Mouse (Mus musculus) lung, embryonic 14.5 days (tissue): ENCODE results near the gene Ptpn1. TPM values are rescaled to one million over a fixed set of nuclear protein-coding genes. Genes with fewer than 3 reads are reported as not detected.

ENCODE experiments used
- ATAC-seq: fragments of 200-750 bp; cut with Nextera tagmentation; 2 replicates; pipeline ENCODE4 v1.8.0; 2017; ENCODE audit warnings: mild to moderate bottlenecking, moderate TSS enrichment, moderate library complexity; ENCODE audit not compliant: insufficient read depth
- DNase-seq: peaks from one replicate; pipeline ENCODE4 v3.0.0-alpha.2; 2015
- H3K27ac ChIP-seq: fragments of 300-500 bp; sonication (generic); 2 replicates; pipeline ENCODE4 v1.5.1; 2014; ENCODE audit warnings: low read depth, mild to moderate bottlenecking, moderate library complexity
- H3K27me3 ChIP-seq: fragments of 300-500 bp; sonication (generic); 2 replicates; pipeline ENCODE4 v1.6.1; 2014; ENCODE audit warnings: low read length, control low read depth; ENCODE audit not compliant: insufficient read depth
- H3K36me3 ChIP-seq: fragments of 300-500 bp; sonication (generic); 2 replicates; pipeline ENCODE4 v1.6.1; 2014; ENCODE audit warnings: control low read depth; ENCODE audit not compliant: insufficient read depth
- H3K4me1 ChIP-seq: fragments of 300-500 bp; sonication (generic); 2 replicates; pipeline ENCODE4 v1.6.1; 2014; ENCODE audit warnings: antibody characterized with exemption, control low read depth; ENCODE audit not compliant: insufficient read depth
- H3K4me2 ChIP-seq: fragments of 300-500 bp; sonication (generic); 2 replicates; pipeline ENCODE4 v1.6.1; 2014; ENCODE audit warnings: mild to moderate bottlenecking
- H3K4me3 ChIP-seq: fragments of 300-500 bp; sonication (generic); 2 replicates; pipeline ENCODE4 v1.5.1; 2014; ENCODE audit warnings: low read depth, low read length
- H3K9ac ChIP-seq: fragments of 300-500 bp; sonication (generic); 2 replicates; pipeline ENCODE4 v1.6.1; 2014
- H3K9me3 ChIP-seq: fragments of 300-500 bp; sonication (generic); 2 replicates; pipeline ENCODE4 v1.6.1; 2016; ENCODE audit warnings: low read depth, low read length, control low read depth
- CTCF ChIP-seq: IDR thresholded peaks from 2 replicates; pipeline ENCODE4 v1.5.1; 2016; ENCODE audit warnings: antibody characterized with exemption, low read depth
- WGBS: fragments of 180-500 bp; shearing (Covaris S2); extraction: QIAGEN DNeasy Blood & Tissue Kit; methylation state at CpG from one replicate; pipeline ENCODE4 v1.1.7; 2014; 5-methylcytosine and 5-hydroxymethylcytosine counted together
- polyA plus RNA-seq: library from polyadenylated mRNA; unstranded; fragments of >200 nt; fragmentation: Nextera tagmentation; extraction: Ambion mirVana; gene quantifications from 2 replicates; pipeline ENCODE4 v1.2.1, GENCODE M21; 2014

The Ptpn1 gene
- polyA plus RNA-seq, 1 experiment from 2014 or later, result 59.3 TPM

- no peak overlapping the region for H3K4me3 ChIP-seq
- DNase-seq, result peak; percentile 96
- H3K27me3 ChIP-seq, result no peaks in the 10 kb centered on the region
- TF ChIP-seq CTCF, result no peak
- H3K9me3 ChIP-seq, result no peaks in the 10 kb centered on the region
- 0 out of 2 replicates have a peak overlapping the region, but pooled peaks have one; percentile 5 for H3K4me2 ChIP-seq
- H3K9ac ChIP-seq, result no peak overlapping the region
- 42% methylated on average over 9 of the region's 9 CpGs for WGBS
- peak; percentile 92 for ATAC-seq
- H3K36me3 ChIP-seq, result no peaks in the 10 kb centered on the region
- peaks cover 15% of the 10 kb centered on the region for H3K4me1 ChIP-seq
- H3K27ac ChIP-seq, result peak overlapping the region; percentile 92
Observed at GRCm38 (mm10) chr2:168019201-168019715, 87.4 kb downstream of the Ptpn1 start.

- 0 out of 2 replicates have a peak overlapping the region, but pooled peaks have one; percentile 87 for H3K27ac ChIP-seq
- ATAC-seq (no peak), DNase-seq (no peak)
- no peak overlapping the region for H3K9ac ChIP-seq
- H3K4me2 ChIP-seq, result no peak overlapping the region
- H3K4me3 ChIP-seq, result no peak overlapping the region
- 61% methylated on average over 3 of the region's 3 CpGs for WGBS
- no peak for TF ChIP-seq CTCF
- H3K9me3 ChIP-seq, result peaks cover 5% of the 10 kb centered on the region; the same call in 1 of the 2 replicates
- peaks cover 14% of the 10 kb centered on the region; the same call in 1 of the 2 replicates for H3K4me1 ChIP-seq
- H3K27me3 ChIP-seq, result no peaks in the 10 kb centered on the region
- no peaks in the 10 kb centered on the region for H3K36me3 ChIP-seq
Observed at GRCm38 (mm10) chr2:168023763-168024402, 92.0 kb downstream of the Ptpn1 start.

- no peak for TF ChIP-seq CTCF
- Histone ChIP-seq H3K4me3 (no peak overlapping the region), H3K27me3 (no peaks in the 10 kb centered on the region), H3K9ac (no peak overlapping the region), H3K27ac (peak overlapping the region; percentile 87), H3K4me1 (0 out of 2 replicates have a peak, but pooled peaks cover 4% of the 10 kb centered on the region), H3K4me2 (no peak overlapping the region), H3K36me3 (no peaks in the 10 kb centered on the region), H3K9me3 (peaks cover 5% of the 10 kb centered on the region; the same call in 1 of the 2 replicates)
- peak; percentile 91 for DNase-seq
- 22% methylated on average over 12 of the region's 12 CpGs for WGBS
- ATAC-seq, result peak; percentile 88
Observed at GRCm38 (mm10) chr2:168025174-168025573, 93.3 kb downstream of the Ptpn1 start.

GRCm38 (mm10) chr2:168025882-168026281 lies 94.0 kb downstream of the Ptpn1 start:
- peak overlapping the region; percentile 87 for H3K27ac ChIP-seq
- H3K9ac ChIP-seq, result no peak overlapping the region
- peak; percentile 50 for DNase-seq
- H3K4me2 ChIP-seq, result no peak overlapping the region
- TF ChIP-seq CTCF, result peak; percentile 63
- 0 out of 2 replicates have a peak, but pooled peaks cover 4% of the 10 kb centered on the region for H3K4me1 ChIP-seq
- 90% methylated on average over 8 of the region's 8 CpGs for WGBS
- H3K27me3 ChIP-seq, result no peaks in the 10 kb centered on the region
- H3K4me3 ChIP-seq, result no peak overlapping the region
- H3K9me3 ChIP-seq, result peaks cover 5% of the 10 kb centered on the region; the same call in 1 of the 2 replicates
- no peaks in the 10 kb centered on the region for H3K36me3 ChIP-seq
- ATAC-seq, result no peak

GRCm38 (mm10) chr2:168026467-168026866 lies 94.6 kb downstream of the Ptpn1 start:
- whole genome bisulfite sequencing, result 39% methylated on average over 3 of the region's 3 CpGs
- DNase-seq (peak; percentile 48), ATAC-seq (no peak)
- Histone ChIP-seq H3K36me3 (no peaks in the 10 kb centered on the region), H3K4me1 (0 out of 2 replicates have a peak, but pooled peaks cover 4% of the 10 kb centered on the region), H3K9ac (no peak overlapping the region), H3K27me3 (no peaks in the 10 kb centered on the region), H3K27ac (peak overlapping the region; percentile 87; the same call in 1 of the 2 replicates), H3K4me3 (no peak overlapping the region), H3K4me2 (no peak overlapping the region), H3K9me3 (peaks cover 5% of the 10 kb centered on the region; the same call in 1 of the 2 replicates)
- TF ChIP-seq CTCF, result no peak

- no peak for TF ChIP-seq CTCF
- Histone ChIP-seq H3K9ac (no peak overlapping the region), H3K27me3 (no peaks in the 10 kb centered on the region), H3K27ac (no peak overlapping the region), H3K9me3 (peaks cover 5% of the 10 kb centered on the region; the same call in 1 of the 2 replicates), H3K4me2 (no peak overlapping the region), H3K4me3 (no peak overlapping the region), H3K4me1 (0 out of 2 replicates have a peak, but pooled peaks cover 4% of the 10 kb centered on the region), H3K36me3 (no peaks in the 10 kb centered on the region)
- ATAC-seq, result no peak
- 93% methylated on average over 3 of the region's 3 CpGs for WGBS
- DNase-seq, result no peak
Observed at GRCm38 (mm10) chr2:168028376-168028775, 96.5 kb downstream of the Ptpn1 start.

Other genes with a start within 250 kb of the Ptpn1 start
- 73.4 and 77.4 TPM in 2 replicates for gene Cebpb, start 243.1 kb upstream of the Ptpn1 start, polyA plus RNA-seq
- 41.6 and 43.3 TPM in 2 replicates for gene Tmem189, start 242.2 kb upstream of the Ptpn1 start, polyA plus RNA-seq
- gene Ripor3, start 78.6 kb downstream of the Ptpn1 start, polyA plus RNA-seq, result 2.0 and 2.2 TPM in 2 replicates
- gene Pard6b, start 148.9 kb downstream of the Ptpn1 start, polyA plus RNA-seq, result 14.0 and 14.1 TPM in 2 replicates